In genomic region chr8:81452082-81452481, GRCm38 (mm10) we compare ENCODE assay signal across 11 mouse cellular contexts.
DNase-seq lines count a peak whose midpoint lies in the region; ATAC-seq and TF ChIP-seq lines count a peak whose summit lies in the region.
"Had no signal": no experiment of that assay in that cellular context is flagged by ENCODE, and none has a peak within 500 bp of the region (broad histone marks: within the 10 kb centered on the region; RNA-seq: fewer than 3 reads in every experiment).

No protein-coding gene starts in this region.

- H3K27me3 ChIP-seq in kidney, adult 2 months (replicated peaks; ENCODE audit: control insufficient read depth, insufficient read depth, low read length): no peaks in the 10 kb centered on the region
- no peaks in the 10 kb centered on the region for H3K27me3 ChIP-seq in kidney, embryonic 15.5 days
- H3K27me3 ChIP-seq: embryonic facial prominence, embryonic 15.5 days had no signal

- H3K36me3 ChIP-seq in kidney, adult 2 months (ENCODE audit: control insufficient read depth, insufficient read depth, low read length): no peaks in the 10 kb centered on the region
- no peaks in the 10 kb centered on the region for H3K36me3 ChIP-seq in kidney, embryonic 15.5 days
- H3K36me3 ChIP-seq: embryonic facial prominence, embryonic 15.5 days; G1E had no signal

- ATAC-seq in kidney, embryonic 15.5 days (replicated peaks; ENCODE audit: low FRiP score): no peak

- DNase-seq in kidney, adult 2 months: peak; percentile 55
- DNase-seq in embryo, embryonic 10 days (ENCODE audit: low spot score): peak; percentile 25
- peak; percentile 35 for DNase-seq in forelimb bud, embryonic 11.5 days (ENCODE audit: low read depth, low spot score)
- DNase-seq in mesoderm, embryonic 11.5 days (ENCODE audit: low read depth, low spot score): peak; percentile 50
- DNase-seq in spleen, adult 18-20 months: no peak
- DNase-seq in cerebellum, adult 11-12 months: no peak
- no peak for DNase-seq in adipocyte (ENCODE audit: low spot score)
- DNase-seq: right cerebral cortex, postnatal 25 days had no signal

- no peak for TF ChIP-seq POLR2A in kidney, adult 2 months (IDR thresholded peaks at IDR 0.05; ENCODE audit: low read depth, low read length)

- 39% methylated on average over 6 of the region's 6 CpGs for WGBS in kidney, adult 2 months
- 53% methylated on average over 6 of the region's 6 CpGs for WGBS in kidney, embryonic 15.5 days

- no peak for TF ChIP-seq CTCF in kidney, adult 2 months (conservative IDR thresholded peaks at IDR 0.05; ENCODE audit: insufficient read depth, insufficient read length, low read depth, low read length)

- no peak overlapping the region for H3K9ac ChIP-seq in kidney, embryonic 15.5 days
- H3K9ac ChIP-seq: embryonic facial prominence, embryonic 15.5 days had no signal

- H3K4me1 ChIP-seq in kidney, adult 2 months (ENCODE audit: control insufficient read depth, insufficient read depth, low read length): no peaks in the 10 kb centered on the region
- H3K4me1 ChIP-seq in kidney, embryonic 15.5 days: no peaks in the 10 kb centered on the region
- H3K4me1 ChIP-seq: embryonic facial prominence, embryonic 15.5 days had no signal

- no peak overlapping the region for H3K4me2 ChIP-seq in kidney, embryonic 15.5 days
- H3K4me2 ChIP-seq: embryonic facial prominence, embryonic 15.5 days had no signal

- no peaks in the 10 kb centered on the region for H3K9me3 ChIP-seq in kidney, embryonic 15.5 days (replicated peaks)
- H3K9me3 ChIP-seq: embryonic facial prominence, embryonic 15.5 days; G1E had no signal

- peak overlapping the region; percentile 80 for H3K27ac ChIP-seq in kidney, adult 2 months (ENCODE audit: insufficient read depth, low read depth, low read length)
- H3K27ac ChIP-seq in kidney, embryonic 15.5 days: no peak overlapping the region
- H3K27ac ChIP-seq: embryonic facial prominence, embryonic 15.5 days had no signal

- no peak overlapping the region for H3K4me3 ChIP-seq in kidney, adult 2 months (ENCODE audit: insufficient read depth, low read depth, low read length)
- H3K4me3 ChIP-seq in kidney, embryonic 15.5 days (replicated peaks): no peak overlapping the region
- H3K4me3 ChIP-seq: embryonic facial prominence, embryonic 15.5 days had no signal

Comparison
In these comparisons a context has a peak if more than half of its experiments do, and no peak if none do; other contexts are left out.
1. DNase-seq: peak in kidney, adult 2 months (single experiment), embryo, embryonic 10 days (single experiment), forelimb bud, embryonic 11.5 days (single experiment) and mesoderm, embryonic 11.5 days (single experiment); none in spleen, adult 18-20 months (0 of 2), cerebellum, adult 11-12 months (single experiment) and adipocyte (single experiment).